Mouse (Mus musculus) bone marrow, adult 2 months (tissue): ENCODE measurements around the gene Mturn.

Source experiments
- CTCF ChIP-seq: fragments of 200-500 bp; IDR thresholded peaks from 2 replicates; pipeline ENCODE4 v1.5.1; 2011; ENCODE audit warnings: low read length, control low read depth; ENCODE audit not compliant: control insufficient read depth, insufficient read depth
- POLR2A ChIP-seq: fragments of 200-500 bp; IDR thresholded peaks from 2 replicates; pipeline ENCODE4 v1.6.1; 2011; ENCODE audit warnings: low read depth, mild to moderate bottlenecking, control low read depth, low read length, borderline replicate concordance; ENCODE audit not compliant: control insufficient read depth

GRCm38 (mm10) chr6:54699477-54700056 is 18.1 kb downstream of the Mturn start:
- TF ChIP-seq POLR2A = no peak
- TF ChIP-seq CTCF = no peak
